Mouse (Mus musculus): ENCODE results near the gene Chid1. TPM values are rescaled to one million over a fixed set of nuclear protein-coding genes. Genes with fewer than 3 reads are reported as not detected.
A peak's percentile ranks its signal among the peaks of the same experiment; 100 is the strongest.

Gene Chid1
- total RNA-seq, 2 experiments from 2014 or later: 48.7 to 55.4 TPM

DNA sequence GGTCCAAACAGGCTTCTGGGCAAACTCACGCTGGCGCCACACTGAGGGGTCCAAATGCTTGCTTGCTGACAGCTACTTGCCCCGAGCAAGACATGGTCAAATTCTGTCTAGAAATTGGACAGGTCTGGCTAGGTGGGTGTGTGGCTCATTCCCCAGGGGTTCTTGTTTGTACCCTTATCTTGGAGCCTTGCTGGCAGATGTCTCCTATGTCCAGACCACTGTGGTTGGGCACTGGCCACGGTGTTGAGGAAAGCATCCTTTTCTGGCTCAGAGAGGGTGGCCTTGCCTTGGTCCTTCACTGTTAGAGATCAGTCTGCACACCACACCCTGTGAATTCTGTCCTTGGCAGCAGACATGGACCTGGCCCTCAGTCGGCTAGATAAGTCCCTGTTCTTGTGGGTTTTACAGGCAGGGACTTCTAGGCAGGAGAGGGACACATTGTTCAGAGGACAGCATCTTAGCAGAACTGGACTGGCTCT, 61.3 kb downstream of the Chid1 start:
- intact Hi-C loops (cut with DNase I): no loop called here
- no peak for DNase-seq

DNA sequence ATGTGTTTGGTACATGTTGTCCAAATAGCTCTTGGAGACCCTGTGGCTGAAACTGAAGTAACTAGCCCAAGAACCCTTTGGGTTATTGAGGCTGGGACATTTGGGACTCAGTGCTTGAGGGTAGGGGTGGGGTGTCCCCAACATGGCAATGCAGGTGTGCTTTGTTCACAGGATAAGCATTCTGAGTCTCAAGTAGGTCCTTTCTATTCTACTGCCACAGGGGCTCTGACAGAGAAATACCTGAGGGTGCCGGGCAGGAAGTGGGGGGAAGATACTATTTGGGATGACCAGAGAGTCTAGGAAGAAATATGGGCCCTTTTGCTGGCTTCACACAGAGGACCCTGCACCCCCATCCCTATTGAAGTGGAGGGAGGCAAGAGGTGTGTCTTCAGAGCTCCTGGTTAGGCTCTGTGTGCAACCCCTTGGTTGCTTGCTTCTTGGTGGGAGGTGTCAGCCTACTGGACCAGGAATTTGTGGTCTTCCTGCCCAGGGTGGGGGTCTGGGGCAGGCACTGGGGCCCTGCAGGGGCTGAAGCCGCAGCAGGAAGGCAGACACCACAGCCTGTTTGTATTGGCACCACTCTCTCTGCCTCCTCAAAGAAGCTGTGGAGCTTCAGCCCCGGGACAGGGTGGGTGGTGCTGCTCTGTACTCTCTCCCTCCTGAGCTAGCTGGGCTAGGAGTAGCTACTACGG, 61.9 kb downstream of the Chid1 start:
- DNase-seq: no peak
- intact Hi-C loops (cut with DNase I): no loop called here

DNA sequence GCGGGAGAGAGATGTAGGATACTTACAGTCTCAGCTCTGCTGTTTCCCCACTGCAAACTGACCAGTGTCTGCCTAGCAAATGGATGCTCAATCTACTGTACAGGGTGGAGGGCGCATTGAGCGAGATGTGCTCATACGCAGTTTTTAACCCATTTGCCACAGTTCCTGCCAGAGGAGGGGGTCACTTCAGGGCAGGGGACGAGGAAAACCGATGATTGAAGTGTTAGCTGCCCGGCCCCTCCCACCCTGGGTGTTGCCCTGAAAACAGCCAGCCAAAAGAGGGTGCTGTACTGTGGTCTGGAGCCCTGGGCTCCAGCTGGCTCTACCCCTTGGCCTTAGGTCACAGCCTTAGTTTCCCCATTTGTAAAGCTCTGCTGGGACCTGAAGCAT, 62.7 kb downstream of the Chid1 start:
- DNase-seq: no peak
- intact Hi-C loops (cut with DNase I): no loop called here

DNA sequence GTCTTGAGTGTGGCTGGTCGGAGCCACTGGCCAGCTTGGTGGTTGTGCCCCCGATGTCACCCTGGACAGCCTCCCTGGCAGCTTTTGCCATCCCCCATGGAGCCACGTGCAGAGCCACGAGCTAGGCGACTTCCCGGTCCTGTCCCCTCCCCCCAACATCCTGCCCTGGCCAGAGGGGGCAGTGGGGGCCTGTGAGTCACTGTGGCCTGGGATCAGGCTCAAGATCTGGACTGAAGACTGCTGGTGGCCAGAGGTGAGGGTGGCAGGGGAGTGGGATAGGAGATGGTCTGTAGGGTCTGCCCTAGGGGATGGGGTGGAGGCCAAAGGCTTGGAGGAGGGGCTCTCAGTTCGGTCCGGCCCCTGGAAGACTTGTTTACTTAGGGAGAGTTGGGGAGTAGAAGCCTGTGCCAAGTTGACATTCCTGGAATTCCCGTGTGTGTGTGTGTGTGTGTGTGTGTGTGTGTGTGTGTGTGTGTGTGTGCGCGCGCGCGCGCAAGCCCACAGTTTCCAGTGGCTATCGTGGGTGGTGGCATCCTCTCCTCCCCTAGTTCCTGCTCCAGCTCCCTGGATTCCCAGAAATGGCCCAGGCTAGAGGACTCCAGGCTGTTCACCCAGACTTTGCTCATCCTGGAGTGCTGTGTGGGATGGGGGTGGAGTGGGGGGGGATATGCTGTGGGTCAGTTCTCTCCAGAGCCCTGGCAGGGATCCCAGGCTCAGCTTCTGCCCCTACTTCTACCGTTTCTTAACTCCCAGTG, 63.3 kb downstream of the Chid1 start:
- intact Hi-C loops (cut with DNase I): no loop called here
- no peak for DNase-seq

DNA sequence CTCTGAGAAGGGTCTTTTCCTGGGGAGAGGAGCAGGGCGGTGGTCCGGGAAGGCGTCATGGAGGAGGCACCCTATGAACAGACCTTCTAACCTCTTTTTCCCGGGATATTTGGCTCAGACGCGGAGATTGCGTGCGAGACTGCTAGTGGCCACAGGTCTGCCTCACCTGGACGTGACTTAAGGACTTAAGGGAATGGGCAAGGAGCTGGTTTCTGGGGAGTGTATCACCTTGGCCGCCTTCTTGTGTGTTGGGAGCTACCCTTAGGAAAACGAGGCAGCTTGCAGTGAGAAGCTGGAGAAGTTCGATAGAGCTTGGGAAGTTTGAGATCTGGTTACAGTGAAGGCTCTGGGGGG, 63.9 kb downstream of the Chid1 start:
- no peak for DNase-seq
- intact Hi-C loops (cut with DNase I): no loop called here

DNA sequence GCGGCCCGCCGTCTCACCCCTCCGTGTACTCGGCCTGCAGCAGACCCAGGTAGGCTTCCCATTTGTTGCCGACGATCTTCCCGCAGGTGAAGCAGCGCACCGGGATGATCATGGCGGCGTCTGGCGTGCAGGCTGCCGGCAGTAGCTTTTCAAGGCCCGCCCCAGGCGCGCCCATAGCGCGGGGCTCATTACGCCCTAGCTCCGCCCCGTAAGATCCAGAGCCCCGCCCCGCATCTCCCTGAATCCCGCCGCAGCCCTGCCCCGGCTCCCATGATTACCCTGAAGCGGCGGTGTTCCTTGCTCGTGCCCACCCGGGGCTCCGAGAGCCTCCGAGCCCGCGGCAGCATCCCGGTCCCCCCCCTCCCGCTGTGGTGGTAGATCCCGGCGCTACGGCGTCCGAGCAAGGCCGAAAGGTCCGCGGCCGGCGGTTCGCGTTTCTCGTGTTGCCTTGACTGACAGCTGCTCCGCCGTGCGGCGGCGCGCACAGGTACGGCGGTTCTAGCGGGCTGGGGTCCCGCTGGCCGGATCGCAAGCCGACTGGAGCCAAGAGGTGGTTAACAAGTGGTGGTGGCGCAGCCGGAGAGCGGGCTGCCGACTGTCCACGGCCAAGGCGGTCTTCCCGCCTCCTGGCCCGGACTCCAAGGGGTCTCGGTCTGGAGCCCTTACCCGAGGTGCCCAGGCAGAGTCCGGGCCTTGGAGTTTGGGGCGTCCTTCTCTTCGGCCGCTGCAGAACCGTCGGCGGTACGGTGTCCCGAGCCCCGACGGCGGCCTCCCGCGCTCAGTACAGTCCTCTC, 64.4 kb downstream of the Chid1 start, which contains the start of the genes Polr2l and Tspan4:
Gene Polr2l, minus strand, starts transcription at position 122 of the 794 bp plus-strand sequence.
Gene Tspan4, plus strand, starts transcription at position 230 of the 794 bp plus-strand sequence.
- intact Hi-C loops (cut with DNase I): no loop called here
- peak; percentile 85 for DNase-seq

DNA sequence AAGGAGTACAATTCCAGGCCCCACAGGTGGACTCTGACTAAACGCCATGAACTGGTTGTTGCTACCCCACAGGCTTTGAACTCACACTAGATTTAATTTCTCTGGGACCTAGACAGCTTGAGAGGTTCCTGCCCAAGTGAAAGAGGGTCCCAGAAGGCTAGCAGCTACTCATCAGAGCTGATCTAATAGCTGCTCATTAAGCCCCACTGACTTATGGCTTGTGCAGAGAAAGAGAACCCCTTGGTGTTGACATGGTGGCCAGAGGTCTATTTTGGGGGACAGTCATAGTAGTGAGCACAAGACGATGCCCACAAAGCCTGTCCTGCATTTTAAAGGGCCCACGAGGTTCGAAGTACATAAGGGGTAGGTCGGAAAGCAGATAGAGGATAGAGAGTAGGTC, 65.5 kb downstream of the Chid1 start:
- intact Hi-C loops (cut with DNase I): no loop called here

DNA sequence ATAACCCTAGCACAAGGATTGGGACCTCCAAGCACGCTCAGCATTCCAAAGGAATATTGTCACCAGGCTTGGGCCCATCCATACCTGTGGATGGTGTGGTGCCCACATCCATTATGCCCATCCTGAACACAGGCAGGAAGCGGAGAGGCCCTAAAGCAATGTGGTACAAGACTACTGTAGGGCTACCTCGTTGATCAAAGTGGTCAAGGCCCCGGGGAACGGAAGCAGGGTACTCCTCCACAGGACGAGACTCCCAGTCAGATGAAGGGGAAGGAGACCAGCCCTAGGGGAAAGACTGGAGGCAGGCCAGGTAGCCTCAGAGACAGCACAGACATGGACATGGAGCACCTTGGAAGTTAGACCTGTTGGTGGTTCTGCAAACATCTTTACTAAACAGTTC, 66.9 kb downstream of the Chid1 start:
- intact Hi-C loops (cut with DNase I): no loop called here
- DNase-seq: no peak

More for the DNA sequence above, 65.5 kb downstream of the Chid1 start:
- no peak for DNase-seq

DNA sequence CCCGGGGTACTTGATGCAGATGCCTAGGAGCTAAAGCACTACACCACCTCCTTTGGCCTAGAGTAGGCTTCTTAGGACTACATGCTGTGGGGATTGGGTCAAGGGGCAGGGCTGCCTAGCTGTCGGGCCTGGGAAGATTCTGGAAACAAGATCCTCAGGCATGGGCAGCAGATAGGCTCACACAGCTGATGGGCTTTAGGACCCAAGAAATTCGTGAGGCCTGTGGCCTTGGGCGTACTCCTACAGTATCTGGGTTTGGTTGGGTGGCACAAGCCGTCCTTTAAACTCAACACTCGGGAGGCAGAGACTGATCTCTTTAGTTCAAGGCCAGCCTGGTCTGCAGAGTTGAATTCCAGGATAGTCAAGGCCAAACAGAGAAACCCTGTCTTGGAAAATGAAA, 67.4 kb downstream of the Chid1 start:
- intact Hi-C loops (cut with DNase I): no loop called here
- no peak for DNase-seq

DNA sequence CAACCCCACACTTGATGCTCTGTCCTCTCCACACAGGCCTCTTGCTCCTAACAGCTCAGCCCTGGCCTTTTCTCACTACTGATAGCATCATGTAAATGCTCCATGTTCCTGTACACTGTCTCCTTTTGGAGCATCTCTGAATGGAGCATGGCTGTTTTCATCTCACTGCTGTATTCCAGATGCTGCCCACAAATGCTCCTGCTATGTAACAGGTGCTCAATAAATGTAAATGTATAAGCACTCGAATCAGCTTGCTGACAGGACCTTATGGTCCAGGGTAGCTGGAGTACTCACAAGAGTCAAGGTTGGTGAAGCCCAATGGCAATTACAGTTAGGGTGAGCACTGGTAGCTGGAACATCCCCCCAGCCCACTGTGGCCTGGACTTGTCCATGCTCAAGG, 68.4 kb downstream of the Chid1 start:
- intact Hi-C loops (cut with DNase I): no loop called here
- DNase-seq: no peak

DNA sequence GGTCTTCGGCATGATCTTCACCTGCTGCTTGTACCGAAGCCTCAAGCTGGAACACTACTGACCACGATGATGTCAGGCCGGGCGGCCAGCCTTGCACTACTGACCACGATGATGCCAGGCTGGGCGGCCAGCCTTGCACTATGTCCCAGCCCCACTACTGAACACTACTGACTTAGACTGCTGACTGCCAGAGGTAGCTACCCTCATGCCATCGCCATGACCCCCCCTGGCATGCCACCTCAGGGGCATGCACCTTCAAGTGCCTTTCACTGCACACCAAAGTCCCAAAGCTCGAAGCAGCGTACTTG, 69.1 kb downstream of the Chid1 start:
- intact Hi-C loops (cut with DNase I): no loop called here
- DNase-seq: no peak

DNA sequence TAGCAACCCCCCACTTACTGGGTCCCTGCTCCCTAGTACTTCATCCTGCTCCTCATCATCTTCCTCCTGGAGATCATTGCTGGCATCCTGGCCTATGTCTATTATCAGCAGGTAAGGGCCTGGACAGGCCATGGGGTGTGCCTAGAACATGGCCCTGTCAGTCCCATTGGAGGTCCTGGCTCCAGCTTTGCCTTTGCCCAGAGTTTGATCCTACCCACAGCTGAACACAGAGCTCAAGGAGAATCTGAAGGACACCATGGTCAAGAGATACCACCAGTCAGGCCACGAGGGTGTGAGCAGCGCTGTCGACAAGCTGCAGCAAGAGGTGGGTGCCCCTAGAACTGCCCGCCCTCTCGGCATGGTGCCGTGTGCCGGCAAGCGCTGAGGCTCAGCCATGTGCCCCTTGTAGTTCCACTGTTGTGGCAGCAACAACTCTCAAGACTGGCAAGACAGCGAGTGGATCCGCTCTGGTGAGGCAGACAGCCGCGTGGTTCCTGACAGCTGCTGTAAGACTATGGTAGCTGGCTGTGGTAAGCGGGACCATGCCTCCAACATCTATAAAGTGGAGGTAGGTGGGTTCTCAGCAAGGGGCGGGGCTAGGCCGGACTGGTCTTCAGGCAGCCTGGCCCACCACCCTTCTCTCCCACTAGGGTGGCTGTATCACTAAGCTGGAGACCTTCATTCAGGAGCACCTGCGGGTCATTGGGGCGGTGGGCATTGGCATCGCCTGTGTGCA, 69.6 kb downstream of the Chid1 start:
- no peak for DNase-seq
- intact Hi-C loops (cut with DNase I): no loop called here

DNA sequence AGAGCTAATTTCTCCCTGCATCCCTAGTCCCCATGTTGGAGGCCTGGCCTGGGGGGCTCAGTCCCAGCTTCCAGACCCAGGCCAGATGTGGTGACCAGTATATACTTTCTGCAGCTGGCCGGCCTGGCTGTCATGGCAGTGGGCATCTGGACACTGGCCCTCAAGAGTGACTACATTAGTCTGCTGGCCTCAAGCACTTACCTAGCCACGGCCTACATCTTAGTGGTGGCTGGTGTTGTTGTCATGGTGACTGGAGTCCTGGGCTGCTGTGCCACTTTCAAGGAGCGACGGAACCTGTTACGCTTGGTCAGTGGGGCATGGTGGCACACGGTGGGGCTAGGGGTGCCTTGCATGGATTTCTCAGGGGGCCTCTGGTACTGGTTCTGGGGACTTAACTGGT, 70.3 kb downstream of the Chid1 start:
- intact Hi-C loops (cut with DNase I): no loop called here
- DNase-seq: no peak

DNA sequence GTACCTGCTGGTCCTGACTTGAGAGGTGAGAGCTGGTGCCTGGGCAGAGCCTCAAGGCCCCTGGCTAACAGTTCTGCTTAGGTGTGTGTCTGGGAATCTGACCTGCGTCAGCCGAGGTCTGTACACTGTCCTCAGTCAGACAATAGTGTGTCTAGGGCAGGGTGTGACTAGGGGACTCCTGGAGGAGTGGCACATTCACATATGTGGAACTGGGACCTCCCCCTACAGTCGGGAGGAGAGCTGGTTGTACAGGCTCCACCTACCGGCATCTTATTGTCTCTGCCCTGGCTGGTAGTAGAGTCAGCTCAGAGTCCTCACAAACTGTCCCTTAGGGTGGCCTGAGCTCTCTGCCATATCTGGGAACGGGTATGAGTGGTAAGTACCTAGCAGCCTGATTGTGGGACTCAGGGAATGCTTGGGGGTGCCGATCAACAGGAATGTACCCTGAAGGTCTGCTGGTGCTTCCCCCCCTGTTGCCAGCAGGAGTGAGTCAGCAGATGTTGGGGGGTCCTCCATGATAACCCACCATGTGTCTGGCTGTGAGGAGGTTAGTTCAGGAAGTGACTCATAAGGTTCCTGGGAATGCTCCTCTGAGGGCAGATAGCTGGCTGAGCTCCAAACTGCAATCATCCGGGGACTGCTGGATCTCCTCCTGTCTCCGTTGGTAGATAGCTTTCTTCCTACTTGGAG, 71.0 kb downstream of the Chid1 start:
- DNase-seq: peak; percentile 59
- intact Hi-C loops (cut with DNase I): no loop called here

DNA sequence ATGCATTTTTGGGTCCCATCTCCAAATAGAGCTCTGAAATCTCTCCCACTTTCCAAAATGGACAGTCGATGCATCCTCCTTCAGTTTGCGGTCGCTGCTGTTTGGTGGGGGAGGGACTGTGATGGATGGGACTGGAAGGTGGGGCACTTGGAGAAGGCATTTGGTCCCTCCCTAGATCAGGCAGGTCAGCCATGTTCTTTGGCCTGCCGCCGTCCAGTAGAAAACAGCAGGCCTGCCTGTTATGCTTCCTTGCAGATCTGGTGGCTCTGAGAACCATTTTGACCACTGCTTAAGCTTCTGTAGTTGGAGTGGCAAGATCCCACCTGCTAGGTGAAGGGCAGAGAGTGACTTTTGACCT, 71.5 kb downstream of the Chid1 start:
- no peak for DNase-seq
- intact Hi-C loops (cut with DNase I): no loop called here

DNA sequence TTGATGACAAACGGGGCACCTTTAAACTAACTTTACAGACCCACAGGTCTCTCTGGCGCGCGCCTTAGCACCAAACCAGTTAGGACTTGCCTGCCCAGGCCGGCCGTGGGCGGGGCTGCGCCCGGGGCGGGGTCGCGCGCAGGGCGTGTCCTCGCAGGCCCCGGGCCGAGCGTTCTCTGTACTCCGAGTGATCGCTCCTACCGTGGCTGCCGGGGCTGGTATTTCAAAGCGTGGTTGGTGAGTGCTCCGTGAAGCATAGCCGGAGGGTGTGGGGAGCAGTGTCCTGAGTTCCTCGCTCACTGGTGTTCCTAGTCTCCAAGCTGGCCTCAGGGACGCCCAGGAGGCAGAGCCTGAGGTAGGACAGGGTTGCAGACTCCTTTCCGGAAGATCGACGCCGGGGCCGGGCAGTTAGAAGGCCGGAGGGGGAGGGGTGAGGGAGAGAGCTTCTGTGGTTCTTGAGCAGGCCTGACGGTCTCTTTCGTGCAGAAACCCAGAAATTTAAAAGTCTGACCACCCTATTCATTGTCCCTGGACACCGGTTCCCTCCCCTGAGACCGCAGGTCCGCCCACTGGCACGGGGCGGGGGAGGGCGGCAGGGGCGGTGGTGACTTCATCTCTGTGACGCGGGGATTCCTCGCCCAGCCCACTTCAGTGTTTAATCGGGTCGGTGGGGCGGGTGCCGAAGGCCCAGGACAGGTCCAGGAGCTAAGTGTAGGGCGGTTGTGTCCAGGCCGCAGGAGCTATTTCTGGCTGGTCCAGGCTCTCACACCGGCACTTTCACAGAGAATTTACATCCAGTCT, 72.2 kb downstream of the Chid1 start, which contains the start of gene Cd151:
Gene Cd151, plus strand, starts transcription at position 163 of the 801 bp plus-strand sequence.
- peak; percentile 62 for DNase-seq
- intact Hi-C loops (cut with DNase I): no loop called here

DNA sequence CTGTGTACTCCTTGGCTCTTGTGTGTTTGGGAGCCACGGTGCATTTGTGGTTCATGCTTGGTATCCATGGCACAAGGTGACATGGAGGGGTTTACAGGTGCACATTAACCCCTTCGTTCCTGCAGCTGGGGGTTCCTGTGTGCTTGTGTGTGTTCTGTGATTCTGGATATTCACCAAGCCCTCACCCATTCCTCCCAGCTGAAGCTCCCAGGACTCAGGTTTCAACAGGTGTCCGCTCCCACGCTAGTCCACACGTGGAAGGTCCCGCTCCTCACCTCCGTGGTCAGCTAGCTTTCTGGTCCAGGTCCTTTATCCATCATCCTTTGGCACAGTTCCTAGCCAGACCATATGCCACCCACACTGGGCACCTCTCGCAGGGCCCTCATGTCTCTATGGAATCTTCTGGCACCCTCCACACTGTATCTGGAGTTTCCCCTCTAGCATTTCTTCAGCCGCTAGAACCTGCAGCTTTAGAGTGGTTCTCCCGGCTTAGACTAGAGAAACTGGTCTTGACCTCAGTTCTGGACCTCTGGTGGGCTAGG, 73.0 kb downstream of the Chid1 start:
- DNase-seq: no peak
- intact Hi-C loops (cut with DNase I): no loop called here

DNA sequence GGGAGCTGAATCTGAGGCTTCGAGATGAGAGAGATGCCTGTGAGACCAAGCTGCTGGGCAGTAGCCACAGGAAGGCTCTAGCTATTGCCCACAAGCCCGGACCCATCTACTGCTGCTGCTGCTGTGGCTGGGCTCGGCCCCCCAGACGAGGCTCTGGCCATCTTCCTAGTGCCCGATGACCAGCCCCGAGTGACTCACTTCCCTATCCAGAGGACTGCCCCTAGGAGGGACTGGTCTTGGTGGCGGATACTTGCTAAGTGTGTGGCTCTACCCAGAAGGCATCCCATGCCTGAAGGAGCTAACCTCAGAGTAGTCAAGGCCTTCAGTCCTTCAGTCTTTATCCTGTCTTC, 73.6 kb downstream of the Chid1 start:
- intact Hi-C loops (cut with DNase I): no loop called here
- no peak for DNase-seq

DNA sequence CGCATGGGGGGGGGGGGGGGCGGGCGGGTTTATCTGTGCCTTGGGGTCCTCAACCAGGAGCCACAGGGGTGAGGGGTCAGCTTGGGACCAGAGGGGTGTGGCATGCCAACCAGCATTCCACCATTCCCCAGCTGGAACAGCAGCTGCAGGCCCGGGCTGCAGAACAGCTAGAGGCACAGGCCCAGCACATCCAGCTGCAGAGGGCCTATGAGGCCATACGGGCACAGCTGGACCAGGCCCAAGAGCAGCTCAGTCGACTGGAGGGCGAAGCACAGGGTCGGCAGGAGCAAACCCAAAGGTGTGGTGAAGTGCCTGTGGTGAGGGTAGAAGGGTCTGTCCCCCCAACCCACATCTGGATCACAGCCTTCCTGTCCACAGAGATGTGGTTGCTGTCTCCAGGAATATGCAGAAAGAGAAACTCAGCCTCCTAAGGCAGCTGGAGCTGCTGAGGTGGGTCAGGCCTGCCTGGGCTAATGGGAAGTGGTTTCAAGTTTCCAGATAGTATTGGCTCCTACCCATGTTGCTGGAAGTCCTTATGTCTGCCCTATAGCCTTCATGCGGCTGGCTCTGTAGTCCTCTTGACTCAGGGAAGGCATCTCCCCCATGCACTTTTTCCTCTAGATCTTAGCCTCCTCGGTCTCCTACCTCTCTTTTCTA, 74.1 kb downstream of the Chid1 start:
- intact Hi-C loops (cut with DNase I): no loop called here
- DNase-seq: no peak

Measured in left cerebral cortex, postnatal 4 days (tissue).